Mouse (Mus musculus) E14TG2a.4 (cell line): ENCODE measurements around the gene Zfp846.

Experiments
- CTCF ChIP-seq: conservative IDR thresholded peaks from 2 replicates; pipeline ENCODE4 v1.5.1; 2014; ENCODE audit warnings: low read length
- NANOG ChIP-seq: IDR thresholded peaks from 2 replicates; pipeline ENCODE4 v1.6.1; 2014; ENCODE audit warnings: borderline replicate concordance, low read length, mixed read lengths

DNA sequence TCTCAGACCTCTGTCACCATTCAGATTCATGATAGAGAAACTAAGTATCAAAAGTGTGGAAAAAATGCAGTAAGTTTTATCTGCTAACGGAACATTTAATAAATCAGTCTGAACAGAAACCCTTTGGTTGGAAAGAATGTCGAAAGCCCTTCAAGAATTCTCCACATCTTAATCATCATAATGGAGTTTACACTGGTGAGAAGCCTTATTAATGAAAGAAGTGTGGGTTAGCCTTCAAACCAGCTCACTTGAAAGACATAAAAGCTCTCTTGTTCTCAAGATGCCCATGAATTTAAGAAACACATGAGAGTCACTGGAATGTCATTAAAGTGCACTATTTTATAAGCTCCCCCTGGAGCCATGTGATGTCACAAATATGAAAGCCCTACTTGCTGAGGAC lies 35.6 kb downstream of the Zfp846 start:
- no peak for TF ChIP-seq CTCF
- TF ChIP-seq NANOG, result no peak
